Mouse (Mus musculus): ENCODE measurements around the gene Smg1. TPM values are rescaled to one million over a fixed set of nuclear protein-coding genes. Genes with fewer than 3 reads are reported as not detected.

Gene Smg1
- 73.6 TPM for polyA plus RNA-seq (2014; fragmentation: Illumina TruSeq; extraction: RNeasy Lipid Tissue Mini Kit (QIAGEN cat#74804); ENCODE audit: low read depth, low replicate concordance)

GRCm38 (mm10) chr7:118243453-118244385 is at the start of gene Smg1:
Smg1 (minus strand) TSS chr7:118243670.

GRCm38 (mm10) chr7:118129430-118130041 is 113.9 kb downstream of the Smg1 start, which contains the start of gene Arl6ip1:
Arl6ip1 (minus strand) TSS chr7:118129662.

GRCm38 (mm10) chr7:118115877-118116568 is 127.4 kb downstream of the Smg1 start, which contains the start of gene Rps15a:
Rps15a (minus strand) TSS chr7:118116188.

Other genes starting within 250 kb of the Smg1 start
- gene Rps15a, start 127.5 kb downstream of the Smg1 start, polyA plus RNA-seq (2014; fragmentation: Illumina TruSeq; extraction: RNeasy Lipid Tissue Mini Kit (QIAGEN cat#74804); ENCODE audit: low read depth, low replicate concordance) = 335 TPM
- 268 TPM for gene Arl6ip1, start 114.0 kb downstream of the Smg1 start, polyA plus RNA-seq (2014; fragmentation: Illumina TruSeq; extraction: RNeasy Lipid Tissue Mini Kit (QIAGEN cat#74804); ENCODE audit: low read depth, low replicate concordance)
- 1.4 TPM for gene Syt17, start 204.6 kb upstream of the Smg1 start, polyA plus RNA-seq (2014; fragmentation: Illumina TruSeq; extraction: RNeasy Lipid Tissue Mini Kit (QIAGEN cat#74804); ENCODE audit: low read depth, low replicate concordance)
- gene Itpripl2, start 248.3 kb upstream of the Smg1 start, polyA plus RNA-seq (2014; fragmentation: Illumina TruSeq; extraction: RNeasy Lipid Tissue Mini Kit (QIAGEN cat#74804); ENCODE audit: low read depth, low replicate concordance) = 1.4 TPM

All from testis, adult 10 weeks (tissue).